Mouse (Mus musculus) kidney, adult 11 months (tissue): Measurements from ENCODE around the gene Crtac1.
A peak's percentile ranks its signal among the peaks of the same experiment; 100 is the strongest.

Experiments used
- DNase-seq: peaks from one replicate; pipeline ENCODE4 v3.0.0; 2022

Gene Crtac1

DNA sequence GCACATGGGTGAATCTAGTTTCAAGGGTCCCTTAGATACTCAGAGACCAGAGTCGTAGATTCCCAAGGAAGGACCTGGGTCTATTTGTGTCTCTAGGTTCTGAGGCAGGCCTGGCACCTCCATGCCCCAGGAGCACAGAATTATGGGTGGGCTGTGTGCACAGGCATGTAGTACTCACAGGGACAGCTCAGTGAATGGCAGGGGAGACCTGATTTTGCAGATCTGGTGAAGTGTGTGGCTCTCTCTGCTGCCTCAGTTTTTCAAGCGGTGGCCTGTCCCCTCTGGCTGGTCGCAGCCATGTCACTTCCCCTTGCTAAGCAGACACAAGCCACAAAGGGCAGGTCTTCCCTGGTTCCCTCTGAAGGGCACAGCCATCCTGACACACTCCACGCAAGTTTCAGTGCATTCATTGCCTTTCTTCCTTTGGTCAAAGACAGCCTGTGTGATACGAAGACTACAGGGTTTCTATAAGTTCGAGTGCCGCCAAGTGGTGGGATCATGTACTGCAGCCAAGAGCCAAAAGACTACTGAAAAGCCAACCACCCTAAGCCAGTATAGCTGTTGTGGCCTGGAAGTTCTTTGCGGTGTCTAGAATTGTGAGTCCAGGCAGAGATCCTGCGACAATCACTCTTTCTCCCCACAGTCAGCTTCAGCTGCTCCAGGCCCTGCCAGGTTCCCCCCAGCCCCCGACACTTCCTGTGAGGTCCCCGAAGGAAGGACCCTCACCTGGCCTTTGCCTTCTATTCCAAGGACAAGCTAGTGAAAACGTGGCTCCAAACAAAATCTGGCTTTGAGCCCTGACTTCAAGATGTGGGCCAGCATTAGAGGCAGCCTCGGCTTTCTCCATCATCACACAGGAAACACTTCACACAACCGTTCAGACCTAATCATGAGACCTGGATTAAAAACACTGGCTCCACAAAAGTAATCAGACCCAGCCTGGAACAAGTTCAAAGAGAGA is 159.3 kb downstream of the Crtac1 start:
- DNase-seq: peak; percentile 62

DNA sequence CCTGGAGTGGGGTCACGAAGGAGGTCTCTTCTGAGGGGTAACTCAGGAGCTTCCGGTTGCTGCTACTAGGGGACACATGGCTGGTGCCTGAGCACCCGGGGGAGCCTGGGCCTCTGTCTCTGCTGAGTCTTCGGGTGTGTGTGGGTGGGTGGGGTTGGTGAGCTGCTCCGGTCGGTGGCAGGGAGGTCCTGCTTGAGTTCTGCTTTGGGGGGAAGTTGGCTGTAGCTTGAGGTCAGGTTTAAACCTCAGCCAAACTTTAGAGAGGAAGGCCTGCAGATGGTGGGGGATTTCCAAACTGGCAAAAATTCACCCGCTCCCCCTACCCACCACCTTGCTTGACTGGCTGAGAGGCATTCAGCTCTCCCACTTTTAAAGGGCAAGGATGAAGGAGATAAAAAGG is 160.4 kb downstream of the Crtac1 start:
- no peak for DNase-seq

DNA sequence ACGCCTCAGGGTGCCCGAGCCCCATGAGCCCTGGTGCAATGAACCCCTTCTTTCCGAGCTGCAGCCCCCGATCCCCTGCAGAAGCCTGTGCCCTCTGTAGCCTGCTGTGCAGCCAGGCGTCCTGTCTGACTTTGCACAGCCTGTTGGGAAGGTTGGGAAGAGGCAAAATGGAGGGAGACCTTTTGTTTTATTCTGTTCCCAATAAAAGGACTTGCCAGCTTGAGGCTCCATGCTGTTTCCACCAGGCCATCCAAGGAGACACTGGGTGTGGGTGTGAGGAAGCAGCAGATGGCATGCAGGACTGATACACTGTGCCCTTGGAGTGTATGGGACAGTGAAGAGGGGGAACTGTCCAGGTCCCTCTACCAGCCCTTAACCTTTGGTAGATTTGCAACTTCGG is 161.5 kb downstream of the Crtac1 start:
- DNase-seq: no peak

DNA sequence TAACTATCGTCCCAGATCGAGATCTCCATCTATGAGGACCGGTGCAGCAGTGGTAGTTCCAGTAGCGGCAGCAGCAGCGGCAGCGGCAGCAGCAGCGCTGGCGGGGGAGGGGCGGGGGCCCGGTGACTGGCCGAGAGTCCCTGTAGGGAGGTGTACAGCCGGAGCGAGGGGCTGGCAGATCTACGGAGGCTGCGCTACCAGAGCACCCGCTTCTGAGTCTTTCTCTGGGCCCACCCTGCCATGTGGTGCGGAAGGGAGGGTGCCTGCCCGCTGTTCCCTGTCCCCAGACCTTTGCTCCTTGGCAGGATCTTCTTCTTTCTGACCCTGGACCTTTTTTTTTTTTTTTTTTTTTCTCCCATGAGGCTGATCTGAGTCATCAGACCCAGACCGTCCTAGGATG is 163.2 kb downstream of the Crtac1 start:
- peak; percentile 64 for DNase-seq

DNA sequence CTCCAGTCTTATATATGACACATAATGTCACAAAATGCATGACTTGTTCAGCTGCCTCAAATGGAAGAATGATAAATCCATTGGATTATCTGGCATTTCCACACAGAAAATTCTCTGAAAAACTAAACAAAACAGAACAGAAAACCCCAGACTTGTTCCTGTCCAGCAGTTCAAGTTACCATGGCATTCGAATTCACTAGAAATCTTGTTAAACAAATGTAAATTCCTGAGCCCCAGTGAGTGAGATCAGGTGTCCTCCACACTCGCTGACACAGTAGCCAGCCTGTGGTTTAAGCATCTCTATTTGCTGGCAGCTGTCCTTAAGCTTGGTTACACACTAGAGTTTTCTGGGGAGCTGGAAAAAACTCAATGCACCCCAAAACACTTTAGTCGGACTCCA is 168.1 kb downstream of the Crtac1 start:
- no peak for DNase-seq

DNA sequence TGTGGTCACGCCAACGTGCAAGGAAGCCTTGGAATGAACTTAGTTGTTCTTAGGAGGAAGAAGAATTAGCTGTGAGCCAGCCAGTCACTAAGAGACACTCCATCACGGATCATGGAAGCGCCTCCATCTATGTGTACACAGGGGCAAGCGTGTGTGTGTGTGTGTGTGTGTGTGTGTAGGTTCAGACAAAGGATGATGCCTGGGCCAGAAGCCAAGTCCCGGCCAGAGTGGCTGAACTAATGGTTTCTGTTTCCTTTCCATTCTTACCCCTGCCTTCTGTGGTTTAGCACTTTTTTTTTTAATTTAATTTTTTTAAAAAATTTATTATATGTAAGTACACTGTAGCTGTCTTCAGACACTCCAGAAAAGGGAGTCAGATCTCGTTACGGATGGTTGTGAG is 171.1 kb downstream of the Crtac1 start:
- no peak for DNase-seq

DNA sequence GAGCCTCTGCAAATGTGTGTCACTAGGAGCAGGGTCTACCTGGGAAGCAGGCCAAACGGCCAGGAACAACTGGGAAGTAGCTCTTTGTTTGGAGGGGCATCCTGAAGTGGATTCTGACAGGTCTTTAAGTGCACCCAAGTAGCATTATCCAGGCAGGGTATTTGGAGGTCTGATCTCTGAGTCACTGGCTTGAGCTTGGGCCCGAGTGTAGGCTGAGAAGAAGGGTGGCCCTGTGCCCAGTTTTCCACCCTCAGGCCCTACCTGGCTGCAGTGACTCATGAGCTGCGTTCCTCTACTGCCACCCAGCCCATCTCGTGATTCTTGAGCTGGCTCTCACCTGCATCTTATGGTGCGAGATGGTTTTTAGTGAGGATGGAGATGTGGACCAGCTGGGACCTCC is 173.0 kb downstream of the Crtac1 start:
- no peak for DNase-seq

DNA sequence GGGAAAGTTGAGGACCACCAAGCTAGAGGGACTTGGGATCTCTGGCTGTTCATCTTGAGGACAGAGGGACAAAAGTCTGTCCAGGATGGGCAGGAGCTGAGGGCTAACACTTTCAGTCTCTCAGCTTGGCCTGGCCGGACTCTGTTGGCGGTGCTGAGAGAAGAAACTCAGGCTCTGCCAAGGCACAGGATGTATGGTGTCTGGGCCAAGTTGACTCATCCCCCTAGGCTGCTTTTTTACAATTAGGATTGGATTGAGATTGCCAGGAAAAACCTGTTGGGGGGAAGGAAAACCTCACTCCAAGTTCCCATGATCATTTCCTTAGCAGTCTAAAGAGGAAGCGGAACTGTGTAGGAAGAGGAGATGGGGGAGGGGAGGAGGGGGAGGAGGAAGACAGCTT is 173.6 kb downstream of the Crtac1 start:
- DNase-seq: no peak

DNA sequence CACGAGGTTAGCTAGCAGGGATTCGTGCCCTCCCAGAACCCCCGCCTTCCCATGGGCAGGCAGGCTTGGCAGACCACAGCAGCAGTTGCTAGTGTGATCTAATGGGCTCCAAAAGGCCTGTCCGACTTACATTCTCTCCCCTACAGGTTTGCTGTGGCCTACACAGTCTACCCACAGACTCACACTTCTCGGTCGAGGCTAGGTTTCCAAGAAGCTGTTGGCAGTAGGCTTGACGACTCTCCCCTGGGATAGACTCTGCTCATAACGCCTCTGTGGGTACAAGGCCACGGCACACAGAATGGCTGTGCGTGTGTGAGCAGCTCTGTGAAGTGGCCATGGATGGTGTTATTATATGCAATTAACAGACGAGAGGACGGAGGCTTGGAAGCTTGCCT is 174.3 kb downstream of the Crtac1 start:
- no peak for DNase-seq

DNA sequence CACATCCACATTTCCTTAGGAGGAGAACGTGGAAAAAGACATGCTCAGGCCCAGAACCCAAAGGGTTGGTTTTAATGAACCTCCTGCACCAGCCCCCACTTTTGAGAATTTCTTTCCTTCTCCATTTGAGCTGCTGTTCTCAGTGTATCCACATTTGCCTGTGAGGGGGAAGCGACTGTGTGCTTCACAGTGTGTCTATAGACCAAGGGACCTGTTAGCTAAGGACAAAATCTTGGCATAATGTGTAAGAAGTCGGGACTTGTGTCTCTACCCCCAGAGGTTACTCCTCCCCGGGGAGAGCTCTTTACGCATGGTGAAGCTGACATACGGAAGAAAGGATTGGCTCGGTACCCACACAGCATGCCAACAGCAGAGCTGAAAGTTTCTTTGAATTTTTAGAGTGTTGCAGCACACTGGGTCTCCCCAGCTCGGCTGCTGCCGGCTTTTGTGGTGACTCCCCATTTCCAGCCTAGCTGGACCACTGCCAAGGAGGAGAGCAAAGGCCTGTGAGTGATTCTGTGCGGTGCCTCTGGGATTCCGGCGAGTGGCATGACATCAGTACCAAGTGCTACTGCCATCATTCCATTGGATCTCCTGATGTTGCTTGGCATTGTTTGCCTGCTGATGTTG is 174.9 kb downstream of the Crtac1 start:
- DNase-seq: no peak

DNA sequence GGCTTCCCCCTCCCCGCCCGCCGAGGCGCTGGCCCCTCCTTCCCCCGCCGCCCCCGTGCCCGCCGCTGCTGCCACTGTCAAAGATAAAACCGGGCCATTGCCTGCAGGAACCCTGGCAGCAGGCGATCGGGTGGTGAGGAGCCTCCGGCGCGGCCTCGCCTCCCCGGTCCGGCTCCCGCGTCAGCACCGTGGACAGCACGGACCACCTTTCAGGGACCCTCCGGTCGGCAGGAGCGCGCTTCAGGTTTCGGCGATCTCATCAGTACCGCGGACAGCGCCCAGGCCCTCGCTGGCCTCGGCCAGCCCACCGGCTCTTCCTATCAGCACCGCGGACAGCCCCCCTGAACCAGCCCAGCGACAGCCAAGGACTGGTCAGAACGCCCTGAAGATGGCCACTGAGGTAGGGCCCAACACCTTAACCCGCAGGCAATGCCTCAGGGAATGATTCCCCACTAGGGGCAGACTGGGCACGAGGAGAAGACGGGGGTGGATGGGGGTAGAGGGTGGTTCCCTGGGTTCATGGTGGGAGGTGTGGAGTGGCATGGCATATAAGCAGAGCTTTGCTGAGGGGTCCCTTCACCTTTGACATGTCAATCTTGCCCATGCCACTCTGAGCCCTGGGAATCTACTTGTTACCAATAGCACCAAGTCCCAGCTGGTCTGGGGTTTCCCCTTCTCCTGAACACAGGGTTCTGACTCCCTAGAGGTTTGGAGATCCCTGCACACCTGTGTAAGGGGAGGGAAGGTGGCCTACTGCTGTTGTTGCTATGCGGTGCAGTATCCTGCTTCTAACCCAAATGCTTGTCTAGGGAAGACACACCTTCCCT is 175.6 kb downstream of the Crtac1 start:
- DNase-seq: peak; percentile 12

DNA sequence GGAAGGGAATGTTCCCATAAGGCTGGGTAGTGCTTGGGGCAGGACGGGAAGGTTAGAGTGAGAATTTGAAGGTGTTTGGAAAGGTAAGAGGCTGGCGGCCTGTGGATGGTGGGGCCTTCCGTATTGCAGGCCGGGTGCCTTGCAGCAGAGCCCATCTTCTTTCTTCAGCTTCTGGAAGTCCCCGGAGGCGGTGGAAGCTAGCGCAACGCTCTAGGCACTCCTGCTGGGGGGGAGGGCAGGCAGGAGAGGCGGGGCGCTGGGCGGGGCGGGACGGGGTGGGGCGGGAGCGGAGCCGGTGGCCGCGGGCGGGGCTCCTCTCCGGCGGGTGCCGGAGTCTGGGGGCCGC is 176.2 kb downstream of the Crtac1 start:
- DNase-seq: no peak

DNA sequence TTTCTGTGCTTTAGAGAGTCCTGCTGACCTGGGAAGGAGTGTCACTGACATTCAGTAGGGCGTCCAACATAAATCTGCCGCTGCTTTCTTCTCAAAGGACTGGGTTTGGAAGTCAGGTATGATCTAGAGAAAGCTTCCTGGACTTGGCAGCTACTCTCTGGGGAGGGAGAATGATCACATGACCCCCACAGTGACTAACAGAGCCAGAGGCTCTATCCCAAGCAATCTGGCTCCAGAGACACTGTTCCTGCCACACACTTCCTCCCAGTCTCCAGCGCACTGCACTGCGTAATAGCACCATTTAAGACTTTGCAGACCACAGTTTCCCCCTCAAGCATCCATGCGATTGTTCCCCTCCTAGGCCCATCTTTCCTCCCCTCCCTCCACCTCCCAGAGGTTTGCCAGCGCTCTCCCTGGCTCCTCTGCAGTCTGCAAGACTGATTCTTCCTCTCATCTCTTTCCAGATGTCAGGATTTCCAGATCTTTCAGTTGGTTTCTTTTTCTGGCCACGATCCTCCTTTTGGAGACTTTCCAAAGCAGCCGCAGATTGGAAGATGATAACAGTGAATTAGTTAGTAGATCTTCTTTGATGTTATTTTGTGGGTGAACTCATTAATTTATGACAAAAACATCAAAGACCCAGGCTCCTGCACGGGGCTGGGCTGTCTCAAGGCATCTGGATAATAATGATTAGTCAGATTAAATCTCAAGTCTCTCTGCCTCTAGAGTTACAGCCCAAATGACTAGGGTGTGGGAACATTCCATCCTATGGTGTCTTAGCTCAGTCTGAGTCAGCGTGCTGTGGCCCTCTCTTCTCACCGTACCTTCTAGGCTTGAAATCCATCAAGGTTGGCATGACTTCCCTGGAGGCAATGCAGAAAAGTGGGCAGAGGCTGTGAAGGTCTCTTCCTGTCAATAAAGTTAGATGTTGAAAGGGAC is 181.3 kb downstream of the Crtac1 start:
- no peak for DNase-seq

DNA sequence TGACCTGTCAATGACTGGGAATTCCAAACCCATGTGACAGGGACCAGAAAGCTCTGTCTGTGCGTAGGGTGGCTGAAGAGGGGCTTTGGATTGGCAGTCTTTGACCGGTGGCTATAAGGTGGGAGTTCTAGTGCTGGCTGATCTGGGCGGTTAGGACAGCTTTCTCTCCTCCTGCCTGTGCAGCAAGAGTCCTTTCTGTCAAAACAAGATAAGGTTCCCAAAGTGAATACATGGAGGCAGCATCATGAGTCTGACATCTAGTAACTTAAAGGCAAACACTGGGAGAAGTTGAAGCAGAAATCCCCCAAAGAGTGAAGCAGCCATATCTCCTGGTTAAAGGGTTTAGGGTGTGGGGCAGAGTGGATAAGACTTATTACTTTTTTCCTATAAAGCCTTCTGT is 184.1 kb downstream of the Crtac1 start, which contains the start of gene Golga7b:
Gene Golga7b (plus strand): TSS at position 56 of the 400 bp plus-strand sequence.
- no peak for DNase-seq

DNA sequence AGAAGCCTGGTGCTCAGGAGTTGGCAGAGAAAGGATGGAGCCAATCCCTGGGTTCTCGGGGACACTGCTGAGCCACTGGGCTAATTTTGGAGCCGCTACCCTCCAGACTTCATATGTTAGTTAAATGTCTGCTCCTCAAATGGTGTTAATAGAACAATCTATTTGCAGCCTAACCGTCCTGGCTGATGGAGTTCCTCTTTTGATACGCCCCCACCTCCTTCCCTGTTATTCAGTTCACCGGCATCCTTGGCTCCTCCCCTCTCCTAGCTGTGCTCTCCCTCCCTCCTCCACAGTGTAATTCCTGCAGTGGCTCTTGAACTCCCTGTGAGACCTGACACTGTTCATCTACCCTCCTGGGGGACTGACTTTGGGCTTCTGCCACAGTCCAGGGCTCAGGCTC is 185.0 kb downstream of the Crtac1 start:
- DNase-seq: no peak

DNA sequence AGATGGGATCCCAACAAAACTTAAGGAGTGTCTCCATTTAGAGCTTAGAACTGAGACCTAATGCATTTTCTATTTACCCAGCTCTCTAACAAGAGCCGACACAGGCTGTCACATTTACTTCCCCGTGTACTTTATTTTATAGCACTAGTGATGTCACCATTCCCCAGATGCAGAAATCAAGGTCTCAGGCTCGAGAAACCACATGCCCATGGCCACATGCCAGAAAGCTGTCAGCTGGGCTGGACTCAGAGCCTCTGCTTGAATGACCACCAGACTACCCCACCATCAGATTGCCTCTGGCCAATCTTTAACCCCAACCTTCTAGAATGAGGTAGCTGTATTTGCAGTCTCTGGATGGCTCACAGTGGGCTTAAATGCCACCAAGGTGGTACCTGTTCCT is 188.2 kb downstream of the Crtac1 start:
- DNase-seq: no peak

DNA sequence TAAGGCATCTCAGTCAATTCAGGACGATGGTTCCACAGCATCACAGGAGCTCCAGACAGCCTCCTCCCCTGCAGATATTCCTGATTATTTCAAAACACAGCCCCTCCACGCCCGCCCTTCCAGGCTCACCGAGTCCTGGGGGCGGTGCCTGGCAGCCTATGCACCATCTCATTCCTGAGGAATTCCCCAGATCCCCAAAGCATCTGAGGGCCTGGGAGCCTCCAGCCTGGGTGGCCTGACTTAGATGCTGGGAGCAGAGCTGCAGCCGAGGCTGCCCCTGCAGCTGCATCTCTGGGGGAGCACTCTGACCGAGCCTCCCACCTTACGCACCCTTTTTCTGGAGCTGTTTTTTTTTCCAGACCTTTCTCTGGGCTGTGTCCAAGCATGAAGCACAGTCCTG is 190.7 kb downstream of the Crtac1 start:
- no peak for DNase-seq

DNA sequence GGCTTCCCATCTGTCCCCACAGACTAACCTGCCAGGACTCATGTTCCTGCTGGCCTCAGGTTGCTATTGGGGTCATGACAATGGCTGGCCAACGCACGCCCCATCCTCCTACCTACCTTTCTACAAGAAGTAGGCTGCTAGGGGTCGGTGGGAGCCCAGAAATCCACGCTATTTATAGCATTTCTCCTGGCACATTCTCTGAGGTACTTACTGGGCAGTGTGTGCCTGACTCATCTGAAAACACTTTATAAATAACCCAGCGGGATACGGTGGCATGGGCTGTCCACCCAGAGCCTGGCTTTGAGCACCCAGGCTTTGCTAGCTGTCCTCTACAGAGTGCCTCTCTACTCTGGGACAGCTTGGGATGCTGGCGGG is 193.3 kb downstream of the Crtac1 start:
- DNase-seq: no peak

DNA sequence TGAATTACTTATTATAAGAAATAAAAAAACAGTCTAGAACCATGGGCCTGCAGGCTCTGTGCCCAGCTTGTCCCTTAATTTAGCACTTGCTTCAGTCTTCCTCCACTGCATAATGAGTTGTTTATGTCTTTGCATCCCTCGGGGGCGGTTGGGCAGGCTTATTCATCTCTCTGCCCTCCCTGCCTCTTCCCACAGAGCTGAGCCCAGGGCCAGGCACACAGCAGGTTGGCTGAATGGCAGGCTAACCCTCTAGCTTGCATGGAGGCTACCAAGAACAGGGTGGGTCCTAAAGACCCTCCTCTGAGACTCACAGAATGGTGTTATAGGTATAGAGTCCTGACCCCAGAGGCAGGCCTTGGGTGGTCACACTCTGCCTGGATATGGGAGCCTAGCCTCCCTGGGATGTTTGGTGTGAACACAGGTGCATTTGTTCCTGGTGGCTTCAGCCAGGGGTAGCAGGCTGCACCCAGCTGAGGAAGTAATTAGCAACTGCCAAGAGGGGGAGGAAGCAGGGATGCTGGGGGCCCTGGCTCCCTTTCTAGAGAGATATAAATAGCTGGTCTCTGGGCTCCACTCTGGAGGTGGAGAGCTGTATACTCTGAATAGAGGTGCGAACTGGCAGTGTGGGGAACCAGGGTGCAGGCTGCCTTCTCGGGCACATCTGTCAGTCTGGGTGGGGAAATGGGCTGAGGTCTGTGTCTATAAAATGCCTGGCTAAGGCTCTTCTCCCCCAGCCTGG is 193.8 kb downstream of the Crtac1 start:
- DNase-seq: no peak
